Mouse (Mus musculus) spleen, adult 2 months (tissue): ENCODE data around the gene Abca7.
"Not testable (repeated sequence)": the region's sequence is repeated elsewhere in the genome, so short reads cannot be mapped to it uniquely, and the experiment has no call there.

ENCODE experiments used
- CTCF ChIP-seq: fragments of 200-500 bp; IDR thresholded peaks from 2 replicates; pipeline ENCODE4 v1.5.1; 2011; ENCODE audit warnings: mild to moderate bottlenecking, inconsistent platforms; ENCODE audit not compliant: insufficient read depth, insufficient read length, insufficient replicate concordance; ENCODE audit errors: extremely low read depth
- POLR2A ChIP-seq: fragments of 200-500 bp; IDR thresholded peaks from 2 replicates; pipeline ENCODE4 v1.6.1; 2011; ENCODE audit warnings: low read depth, low read length, inconsistent platforms

GRCm38 (mm10) chr10:80045364-80045763 is 49.1 kb downstream of the Abca7 start:
- not testable (repeated sequence) for TF ChIP-seq CTCF, POLR2A
